Mouse (Mus musculus): ENCODE data around the gene Auts2.
A peak's percentile ranks its signal among the peaks of the same experiment; 100 is the strongest.
"Not testable (repeated sequence)": the region's sequence is repeated elsewhere in the genome, so short reads cannot be mapped to it uniquely, and the experiment has no call there.

The Auts2 gene

DNA sequence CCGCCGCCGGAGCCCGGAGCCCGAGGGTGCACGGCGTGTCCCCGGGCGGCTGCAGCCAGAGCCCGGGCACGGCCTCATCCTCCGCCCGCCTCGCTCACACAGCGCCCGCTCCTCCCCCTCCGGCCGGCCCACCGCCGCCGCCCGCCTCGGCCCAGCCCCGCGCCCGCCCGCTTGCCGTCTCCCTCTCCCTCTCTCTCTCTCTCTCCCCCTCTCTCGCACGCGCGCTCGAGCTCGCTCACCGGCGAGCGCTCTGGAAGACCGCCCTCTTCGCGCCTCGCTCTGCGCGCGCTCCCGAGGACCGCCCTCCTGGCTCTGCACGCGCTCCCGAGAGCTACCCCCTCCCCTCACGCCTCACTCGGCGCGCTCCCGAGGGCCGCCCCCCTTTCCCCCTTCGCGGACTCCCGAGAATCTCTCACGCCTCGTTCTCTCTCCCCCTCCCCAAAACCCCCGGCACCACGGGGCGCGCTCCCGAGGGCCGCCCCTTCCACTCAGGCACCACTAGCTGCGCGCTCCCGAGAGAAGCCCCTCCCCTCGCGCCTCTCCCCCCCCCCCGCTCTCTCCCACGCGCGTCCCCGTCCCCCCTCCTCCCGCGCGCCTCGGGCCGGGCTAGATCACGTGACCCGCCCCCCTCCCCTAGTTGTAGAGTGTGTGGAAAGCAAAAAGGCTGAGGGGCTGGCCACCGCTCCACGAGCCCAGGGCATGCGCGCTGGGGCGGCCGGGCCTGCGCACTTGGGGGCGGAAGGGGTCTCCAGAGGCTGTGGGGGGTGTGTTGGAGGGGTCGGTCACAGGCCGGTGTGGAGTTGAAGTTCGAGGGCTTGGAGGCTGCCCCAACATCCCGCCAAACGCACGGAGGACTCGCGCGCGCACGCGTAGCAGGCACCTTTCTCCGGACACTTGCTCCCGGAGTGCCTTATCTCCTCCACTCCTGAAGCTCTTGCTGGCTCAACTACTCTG, at the start of gene Auts2:
Gene Auts2, minus strand, starts transcription at position 227 of the 954 bp plus-strand sequence.
- peak; percentile 90 for DNase-seq (ENCODE audit: low spot score)

DNA sequence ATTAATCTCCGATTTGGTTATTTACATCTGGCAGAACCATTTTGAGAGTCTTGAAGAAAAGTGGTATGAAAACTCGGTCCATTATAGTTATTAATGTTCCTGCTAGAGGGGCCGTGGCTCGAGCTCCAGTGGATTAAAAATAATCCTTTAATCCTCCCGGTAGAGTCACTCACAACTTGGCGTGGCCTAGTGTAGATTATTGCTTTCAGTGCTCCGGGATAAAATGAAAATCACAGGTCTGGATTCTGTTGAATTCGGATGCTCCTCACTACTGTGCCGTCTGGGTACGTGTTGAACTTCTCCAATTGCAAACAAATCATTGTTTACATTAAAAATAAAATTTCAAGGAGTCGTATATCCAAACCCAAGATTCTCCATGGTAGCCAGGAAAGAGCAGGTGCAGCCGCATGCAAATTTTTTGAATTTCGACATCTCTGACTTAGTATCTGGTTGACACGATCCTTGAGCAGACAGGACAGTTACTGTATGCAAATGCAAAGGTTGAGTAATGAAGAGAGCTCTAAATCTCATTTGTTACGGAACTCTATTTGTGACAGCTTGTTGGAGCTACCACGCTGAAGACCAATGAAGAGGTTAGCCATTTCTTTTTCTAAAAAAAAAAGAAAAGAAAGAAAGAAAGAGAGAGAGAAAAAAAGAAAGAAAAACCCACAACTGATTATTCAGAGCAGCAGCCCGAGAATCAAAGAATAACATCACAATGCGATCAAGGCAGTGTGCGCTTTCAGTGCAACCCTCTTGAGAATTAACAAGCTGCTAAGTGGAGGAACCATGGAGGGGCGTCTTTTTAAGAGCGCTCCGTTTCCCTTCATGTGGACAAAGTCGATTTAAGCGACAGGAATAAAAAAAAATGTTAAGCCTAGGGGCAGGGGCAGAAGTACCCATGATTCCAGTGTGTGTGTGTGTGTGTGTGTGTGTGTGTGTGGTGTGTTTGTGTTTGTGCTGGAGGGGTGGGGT, 48.9 kb upstream of the Auts2 start:
- DNase-seq (ENCODE audit: low spot score), result no peak

DNA sequence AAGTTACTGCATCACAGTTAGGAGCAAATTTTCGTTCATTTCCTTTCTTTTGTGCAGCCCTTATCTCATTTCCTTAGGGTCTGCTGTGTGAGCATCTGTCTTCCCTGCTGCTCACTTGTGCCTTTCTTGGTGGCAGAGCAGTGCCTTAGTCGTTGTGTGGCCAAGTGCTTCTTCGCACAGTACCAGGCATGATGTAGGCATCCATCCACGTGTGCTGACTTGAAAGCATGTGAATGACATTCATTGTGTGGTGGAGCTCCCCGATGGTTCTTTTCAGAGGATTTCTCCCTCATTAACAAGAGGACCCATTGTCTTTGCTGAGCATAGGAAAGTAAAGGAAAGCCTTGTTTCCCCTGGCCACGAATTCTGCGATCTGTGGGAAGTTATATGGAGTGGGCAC, 36.6 kb upstream of the Auts2 start:
- DNase-seq (ENCODE audit: low spot score), result no peak

DNA sequence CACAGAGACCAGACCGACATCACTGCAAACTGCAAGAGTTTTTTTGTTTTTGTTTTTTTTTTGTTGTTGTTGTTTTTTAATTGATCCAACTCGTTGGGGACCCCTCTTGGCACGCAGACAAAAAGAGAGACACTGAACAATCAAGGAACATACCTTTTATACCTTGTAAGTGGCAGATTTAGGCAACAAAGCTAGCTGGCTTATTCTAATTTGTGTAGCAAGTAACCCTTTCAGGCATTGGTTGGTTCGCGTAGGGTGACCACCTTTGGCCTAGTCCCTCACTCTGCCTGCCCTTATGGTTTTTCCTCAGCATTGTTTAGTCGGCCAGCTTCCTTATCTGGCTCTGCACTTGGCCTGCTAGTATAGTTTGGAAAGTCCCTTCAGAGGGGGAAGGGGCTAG, 17.6 kb upstream of the Auts2 start:
- DNase-seq (ENCODE audit: low spot score), result not testable (repeated sequence)

DNA sequence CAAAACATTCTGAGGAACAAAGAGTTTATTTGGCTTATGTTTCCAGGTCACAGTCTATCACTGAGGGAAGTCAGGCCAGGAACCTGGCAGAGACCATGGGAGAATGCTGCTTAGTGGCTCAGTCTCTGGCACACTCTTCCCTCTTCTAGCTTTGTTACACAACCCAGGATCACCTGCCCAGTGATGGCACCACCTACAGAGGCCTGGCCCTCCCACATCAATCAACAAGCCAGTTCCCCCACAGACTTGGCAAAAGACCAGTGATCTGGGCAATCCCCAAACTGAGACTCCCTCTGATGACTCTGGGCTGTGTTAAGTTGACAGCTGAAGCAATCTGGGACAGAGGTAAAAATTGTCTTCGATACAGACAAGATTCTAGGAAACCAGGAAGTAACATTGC, 2.6 kb upstream of the Auts2 start:
- no peak for DNase-seq (ENCODE audit: low spot score)

DNA sequence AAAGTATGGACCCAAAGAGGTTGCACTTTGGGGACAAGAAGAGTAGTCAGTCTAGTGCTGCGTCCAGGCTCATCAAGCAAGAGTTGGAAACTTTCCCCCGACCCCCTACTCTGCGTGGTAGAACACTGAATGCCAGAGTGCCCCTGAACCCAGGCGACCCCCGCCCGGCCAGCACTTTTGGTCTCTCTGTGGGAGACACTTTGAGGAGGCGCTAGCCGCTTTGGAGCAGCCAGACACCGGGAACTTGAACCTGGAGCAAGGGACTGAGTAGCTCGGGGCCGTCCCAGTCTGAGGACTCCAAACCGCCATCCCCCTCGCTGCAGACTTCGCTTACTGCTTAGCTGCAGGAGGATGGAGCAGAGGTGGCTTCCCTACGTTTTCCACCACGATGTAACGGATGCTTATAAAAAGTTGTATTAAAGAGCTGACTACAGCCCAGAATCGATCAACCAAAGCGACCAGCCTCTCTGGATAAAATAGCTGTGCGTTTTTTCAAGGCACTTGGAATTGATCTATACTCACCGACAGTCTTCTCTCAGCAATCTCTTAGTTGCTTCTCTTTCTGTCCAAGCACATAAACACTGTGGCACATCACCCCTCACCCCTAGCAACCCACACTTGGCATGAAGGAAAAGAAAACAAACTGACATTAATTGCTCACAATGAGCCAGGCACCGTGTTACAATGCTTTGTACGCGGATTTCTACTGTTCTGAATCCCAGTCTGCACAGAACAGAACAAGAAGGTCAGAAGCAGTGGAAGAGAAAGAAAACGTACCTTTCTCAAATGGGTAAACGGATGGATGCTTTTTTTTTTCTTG, 1.2 kb upstream of the Auts2 start:
- DNase-seq (ENCODE audit: low spot score), result peak; percentile 57

DNA sequence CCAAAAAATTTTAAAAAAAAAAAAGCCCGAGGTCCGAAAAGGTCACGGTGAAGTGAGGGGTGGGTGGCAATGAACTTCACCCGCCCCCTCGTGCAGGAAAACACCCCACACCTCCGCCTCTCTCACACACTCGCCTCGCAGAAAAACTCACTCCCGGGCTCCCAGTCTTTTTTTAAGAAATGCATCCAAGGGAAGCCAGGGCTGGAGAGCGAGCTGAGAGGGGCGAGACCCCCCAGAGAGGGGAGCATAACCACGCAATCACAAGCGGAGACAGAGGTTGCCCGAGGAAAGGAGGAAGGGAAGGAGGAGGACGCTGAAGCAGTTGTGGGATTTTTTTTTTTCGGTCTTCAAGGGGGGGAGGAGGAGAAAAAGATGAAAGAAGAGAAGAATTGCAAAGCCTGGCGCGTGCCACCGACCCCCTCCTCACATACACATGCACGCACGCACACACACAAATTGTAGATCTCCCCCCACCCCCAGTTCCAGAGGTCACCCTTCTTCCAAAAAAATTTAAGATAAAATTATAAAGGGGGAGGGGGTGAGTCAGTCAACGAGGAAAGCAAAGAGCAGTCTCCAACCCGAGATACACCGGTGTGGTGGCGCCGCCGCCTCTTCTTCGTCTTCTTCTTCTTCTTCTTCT, 643 bp downstream of the Auts2 start:
- peak; percentile 44 for DNase-seq (ENCODE audit: low spot score)

DNA sequence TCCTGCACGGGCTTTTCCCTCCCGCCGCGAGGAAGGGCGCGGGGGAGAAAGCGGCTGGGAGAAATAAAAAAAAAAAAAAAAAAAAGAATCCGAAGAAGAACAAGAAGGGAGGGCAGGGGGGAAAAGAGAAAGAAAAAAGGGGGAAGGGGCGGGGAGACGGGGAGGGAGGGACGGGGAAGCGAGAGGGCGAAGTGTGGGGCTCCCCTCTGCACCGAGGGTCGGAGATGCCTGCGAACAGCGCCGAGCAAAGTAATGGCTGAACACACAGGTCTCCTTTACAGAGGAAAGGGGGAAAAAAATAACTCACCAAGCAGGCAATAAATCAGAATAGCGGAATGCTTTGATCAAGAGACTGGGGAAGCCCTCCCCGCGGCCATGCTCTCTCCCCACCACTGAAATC, 1.2 kb downstream of the Auts2 start:
- DNase-seq (ENCODE audit: low spot score), result peak; percentile 19

DNA sequence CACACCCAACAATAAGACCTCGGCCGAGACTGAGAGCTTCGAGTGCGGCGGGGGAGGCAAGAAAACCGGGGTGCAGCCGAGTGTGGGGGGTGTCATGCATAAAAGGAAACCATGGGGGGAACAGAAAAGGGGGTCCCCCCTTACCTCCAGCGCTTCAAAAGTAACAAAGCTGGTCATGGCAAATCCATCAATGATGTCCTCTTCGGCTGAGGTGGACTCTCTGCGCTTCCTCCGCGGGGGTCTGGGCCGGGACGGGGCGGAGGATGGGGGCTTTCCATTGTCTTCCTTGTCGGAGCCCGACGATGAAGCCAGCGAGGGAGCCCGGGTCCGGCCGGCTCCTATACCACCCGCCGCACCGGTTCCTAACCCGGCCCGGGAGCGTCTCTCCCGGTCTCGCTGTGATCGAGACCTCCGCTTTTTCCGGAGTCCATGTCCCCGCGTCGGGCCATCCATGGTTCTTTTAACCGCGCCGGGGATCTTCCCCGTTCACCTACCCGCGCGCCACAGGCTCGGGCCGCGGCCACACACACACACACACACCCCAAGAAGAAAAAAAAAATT, 1.7 kb downstream of the Auts2 start:
- peak; percentile 37 for DNase-seq (ENCODE audit: low spot score)

DNA sequence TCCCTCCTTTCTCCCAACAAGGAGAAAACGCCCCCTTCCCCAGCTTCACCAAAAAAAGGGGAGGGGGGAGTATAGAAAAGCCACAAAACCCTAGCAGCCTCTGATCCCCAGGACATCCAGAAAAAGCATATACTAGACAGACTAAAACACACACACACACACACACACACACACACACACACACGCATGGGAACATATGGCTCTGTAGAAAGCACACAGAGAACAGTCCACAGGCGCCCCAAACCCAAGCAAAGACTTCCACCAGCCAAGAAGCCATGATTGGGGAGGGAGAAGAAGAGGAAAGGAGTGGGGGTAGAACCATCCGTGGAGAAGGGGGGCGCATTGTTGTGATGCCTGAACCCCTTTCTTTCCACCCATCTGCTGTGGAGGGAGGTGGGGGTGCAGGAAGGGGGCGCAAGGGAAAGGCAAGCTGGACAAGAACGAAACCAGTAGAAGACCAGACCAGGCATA, 2.3 kb downstream of the Auts2 start:
- DNase-seq (ENCODE audit: low spot score), result no peak

DNA sequence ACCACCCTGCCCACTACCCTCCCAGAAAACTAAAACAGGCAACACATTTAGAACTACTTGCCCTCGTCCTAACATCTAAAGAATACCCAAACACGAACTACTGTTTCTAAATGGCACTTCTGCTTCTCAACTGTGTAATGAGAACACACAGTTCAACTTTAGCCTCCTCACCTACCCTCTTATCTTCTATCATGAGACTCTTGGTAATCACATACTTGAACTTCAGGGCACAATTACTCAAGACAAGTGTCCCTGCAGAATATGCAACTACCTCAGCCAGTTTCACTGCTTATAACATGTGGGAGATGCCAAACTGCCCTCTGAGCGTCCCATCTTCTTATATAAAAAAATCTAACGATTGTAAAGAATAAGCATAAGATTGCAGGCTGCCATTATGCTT, 5.7 kb downstream of the Auts2 start:
- DNase-seq (ENCODE audit: low spot score), result no peak

DNA sequence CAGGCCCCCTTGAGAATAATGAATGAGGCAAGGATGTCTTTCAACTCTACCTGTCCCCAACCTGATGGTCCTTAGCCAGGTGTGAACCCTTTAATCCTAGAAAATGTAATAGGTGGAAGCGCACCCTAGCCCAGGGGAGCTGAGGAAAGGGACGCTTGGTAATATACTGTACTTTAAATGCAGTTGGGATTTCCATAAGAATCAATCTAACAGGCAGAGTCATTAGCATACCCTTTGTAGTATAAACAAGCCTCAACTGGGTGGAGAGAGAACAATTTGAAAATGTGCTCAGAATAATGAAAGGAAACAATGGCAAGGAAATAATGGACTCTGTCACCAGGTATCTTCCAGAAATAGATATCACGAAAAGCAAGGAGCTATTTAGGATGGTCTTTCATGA, 16.7 kb downstream of the Auts2 start:
- DNase-seq (ENCODE audit: low spot score), result no peak

DNA sequence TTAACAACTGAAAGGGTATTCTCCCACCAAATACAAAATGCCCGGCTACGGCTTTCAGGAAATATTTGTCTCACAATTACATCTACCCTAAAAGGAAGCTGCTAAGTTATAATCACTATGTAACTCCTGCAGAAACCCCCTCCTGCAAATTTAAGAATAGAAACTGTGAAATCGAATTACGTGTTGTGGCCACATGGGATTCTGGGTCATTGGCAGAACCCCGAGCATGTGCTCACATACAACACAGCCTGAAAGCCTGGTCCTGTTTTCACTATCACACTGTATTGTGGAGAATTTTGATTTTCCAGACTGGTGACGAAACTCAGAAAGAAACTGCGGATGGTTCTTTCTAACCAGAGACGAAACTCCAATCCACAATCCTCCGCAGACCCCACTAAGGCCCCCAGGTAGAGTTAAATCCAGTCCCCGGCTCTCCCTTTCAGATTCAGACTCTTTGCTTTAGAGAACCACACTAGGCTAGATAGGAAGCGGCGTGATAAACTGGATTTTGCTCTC, 21.7 kb downstream of the Auts2 start:
- DNase-seq (ENCODE audit: low spot score), result no peak

DNA sequence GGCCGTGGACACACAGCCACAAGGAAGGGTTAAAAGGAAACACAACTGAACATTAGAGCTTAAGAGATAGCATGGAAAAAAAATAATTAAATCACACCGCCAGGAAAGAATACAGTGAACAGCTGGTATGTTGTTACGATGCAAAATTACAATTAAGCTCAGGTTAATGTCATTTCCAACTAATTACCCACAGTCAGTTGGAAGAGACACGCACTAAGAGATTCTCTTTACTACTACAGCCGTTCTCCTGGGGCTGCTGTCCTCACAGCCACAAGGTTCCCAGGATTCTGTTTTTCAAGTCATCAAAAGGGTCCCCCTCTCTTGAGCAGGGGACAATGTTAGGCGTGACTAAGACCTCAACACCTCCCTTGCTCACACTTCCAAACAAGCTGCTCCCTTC, 25.3 kb downstream of the Auts2 start:
- no peak for DNase-seq (ENCODE audit: low spot score)

DNA sequence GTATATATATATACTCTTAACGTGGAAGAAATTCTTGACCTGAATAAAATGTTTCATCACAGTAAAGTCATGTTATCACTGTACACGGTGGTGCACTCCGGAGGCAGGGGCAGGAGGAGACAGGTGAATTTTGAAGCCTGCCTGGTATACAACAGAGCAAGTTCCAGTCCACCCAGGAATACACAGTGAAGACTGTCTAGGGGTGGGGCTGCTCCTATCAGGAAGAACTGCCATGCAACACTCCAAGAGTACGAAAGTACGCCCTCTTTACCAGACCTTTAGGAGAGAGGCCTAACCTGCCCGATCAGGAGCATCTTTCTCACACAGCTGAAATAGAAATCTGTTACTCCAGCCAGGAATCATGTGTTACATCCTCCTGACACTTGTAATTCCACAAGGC, 28.6 kb downstream of the Auts2 start:
- DNase-seq (ENCODE audit: low spot score), result no peak

DNA sequence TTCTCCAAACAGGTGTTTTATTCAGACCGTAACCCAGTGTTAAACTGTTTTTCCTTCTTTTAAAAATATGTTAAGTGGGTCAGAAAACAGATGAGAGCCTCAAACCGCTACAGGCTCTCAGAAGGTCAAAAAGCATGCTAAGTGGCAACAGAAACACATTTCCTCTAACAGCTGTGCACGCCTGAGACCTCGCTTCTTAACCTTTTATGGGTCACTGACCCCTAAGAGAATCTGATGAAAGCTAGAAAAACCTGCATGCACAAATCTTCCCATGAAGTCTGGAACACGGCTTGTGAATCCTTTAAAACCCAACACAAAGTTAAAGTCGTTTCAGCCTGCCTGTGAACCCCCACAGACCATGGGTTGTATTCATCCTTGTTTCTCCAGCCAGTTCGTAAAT, 29.9 kb downstream of the Auts2 start:
- DNase-seq (ENCODE audit: low spot score), result no peak

DNA sequence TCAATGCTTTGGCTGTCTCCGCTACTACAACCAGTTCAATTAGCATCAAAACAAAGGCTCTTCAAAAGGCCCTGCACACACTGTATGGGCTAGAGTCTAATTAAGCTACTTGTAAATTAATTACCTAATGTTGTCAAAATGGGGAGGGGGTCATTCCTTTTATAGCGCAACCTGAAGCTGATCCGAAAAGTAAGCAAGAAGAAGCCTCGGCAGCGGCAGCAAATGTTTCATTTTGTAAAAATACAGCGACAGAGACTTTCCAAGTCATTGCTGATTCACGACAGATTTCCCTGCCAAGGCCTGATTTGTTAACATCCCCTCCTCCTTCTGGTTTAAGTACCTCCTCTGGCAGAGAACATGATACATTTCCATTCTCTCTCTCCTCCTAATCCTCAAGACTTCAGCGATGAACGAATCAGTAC, 33.7 kb downstream of the Auts2 start:
- DNase-seq (ENCODE audit: low spot score), result no peak

DNA sequence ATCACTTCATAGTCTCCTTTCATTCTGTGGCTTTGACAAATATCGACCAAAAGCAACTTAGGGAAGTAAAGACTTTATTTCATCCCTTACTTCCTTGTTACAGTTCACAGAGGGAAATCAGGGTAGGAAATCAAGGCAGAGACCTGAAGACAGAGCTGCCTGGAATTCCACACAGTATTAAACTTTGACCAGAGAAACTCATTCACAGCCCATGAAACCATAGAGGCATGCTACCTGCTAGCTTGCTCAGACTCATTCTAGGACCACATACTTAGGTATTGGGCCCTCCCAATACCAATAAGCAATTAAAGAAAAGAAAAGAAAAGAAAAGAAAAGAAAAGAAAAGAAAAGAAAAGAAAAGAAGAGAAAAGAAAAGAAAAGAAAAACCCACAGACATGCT, 38.3 kb downstream of the Auts2 start:
- DNase-seq (ENCODE audit: low spot score), result no peak

DNA sequence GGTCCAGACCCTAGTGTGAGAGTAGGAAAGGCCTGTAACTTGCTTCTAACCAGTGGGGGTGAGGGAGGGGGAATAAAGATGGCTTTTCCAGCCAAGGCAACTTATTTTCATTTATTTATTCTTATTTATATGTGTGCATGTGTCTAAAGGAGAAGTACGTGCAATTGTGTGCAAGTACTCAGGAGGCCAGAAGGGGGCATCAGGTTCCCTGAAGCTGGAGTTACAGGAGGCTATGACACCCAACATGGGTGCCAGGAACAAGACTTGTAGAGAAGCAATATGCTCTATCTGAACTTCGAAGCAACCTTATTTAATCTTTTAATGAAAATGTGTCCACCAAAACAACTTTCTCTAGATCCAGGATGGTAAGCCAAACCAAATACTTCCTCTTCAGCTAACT, 39.7 kb downstream of the Auts2 start:
- no peak for DNase-seq (ENCODE audit: low spot score)

DNA sequence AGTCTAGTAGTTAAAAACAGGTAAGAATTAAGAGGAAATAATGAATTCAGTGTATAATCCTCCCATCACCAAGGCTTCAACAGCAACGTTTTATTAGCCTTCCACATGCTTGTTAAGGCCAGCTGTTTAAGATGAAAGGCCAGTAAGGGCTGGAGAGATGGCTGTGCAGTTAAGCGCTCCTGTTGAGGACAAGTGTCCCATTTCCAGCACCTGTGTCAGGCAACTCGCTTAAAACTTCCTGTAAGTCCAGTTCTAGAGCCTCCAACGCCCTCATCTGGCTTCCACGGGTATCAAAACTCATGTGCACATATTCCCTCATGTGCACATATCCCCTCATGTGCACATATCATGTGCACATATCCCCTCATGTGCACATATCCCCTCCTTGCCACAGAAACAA, 41.1 kb downstream of the Auts2 start:
- DNase-seq (ENCODE audit: low spot score), result no peak

DNA sequence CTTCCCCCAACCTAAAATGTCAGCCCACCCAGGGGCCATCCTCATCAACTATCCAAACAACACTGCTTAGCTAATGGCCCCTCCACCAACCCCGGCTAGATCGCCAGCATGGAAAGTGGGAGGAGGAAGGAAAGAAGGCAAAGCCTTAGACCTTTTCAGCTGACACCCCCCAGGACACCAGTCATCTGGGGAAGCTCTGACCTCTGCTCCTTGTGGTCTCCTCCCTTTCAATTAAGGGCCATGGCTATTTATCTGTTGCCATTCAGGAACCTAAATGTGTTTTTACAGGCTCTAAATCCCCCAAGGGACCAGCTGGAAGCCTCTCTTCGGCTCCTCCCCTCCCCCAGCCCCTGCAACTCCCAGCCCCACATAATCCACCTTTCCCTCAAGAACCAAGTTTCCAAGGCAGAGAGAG, 42.3 kb downstream of the Auts2 start:
- DNase-seq (ENCODE audit: low spot score), result no peak

All from testis, postnatal 14 days (tissue).